Mouse (Mus musculus) left cerebral cortex, postnatal 25 days (tissue): Measurements from ENCODE around the gene Zc3h8. TPM values are rescaled to one million over a fixed set of nuclear protein-coding genes. Genes with fewer than 3 reads are reported as not detected.

Experiments used
- DNase-seq, 2 experiments: peaks; one replicate each; pipeline ENCODE4 v3.0.0; 2022; ENCODE audit warnings: low spot score in 2 of 2, mixed read lengths in 1 of 2
- intact Hi-C: fragments of 180-260 bp; cut with DNase I; formaldehyde crosslinking; loops from one replicate; pipeline ENCODE4 v1.15.1; 2025
- microRNA-seq, 2 experiments: library from miRNA; unstranded; fragments of <30 nt; microRNA quantifications; one replicate each; pipeline ENCODE4 v1.2.0; 2022
- total RNA-seq, 2 experiments: library from RNA; stranded (reverse); gene quantifications; 2 replicates each; pipeline ENCODE4 v1.2.3; 2021

The Zc3h8 gene
- total RNA-seq, 2 experiments from 2014 or later = 5.9 to 8.0 TPM

DNA sequence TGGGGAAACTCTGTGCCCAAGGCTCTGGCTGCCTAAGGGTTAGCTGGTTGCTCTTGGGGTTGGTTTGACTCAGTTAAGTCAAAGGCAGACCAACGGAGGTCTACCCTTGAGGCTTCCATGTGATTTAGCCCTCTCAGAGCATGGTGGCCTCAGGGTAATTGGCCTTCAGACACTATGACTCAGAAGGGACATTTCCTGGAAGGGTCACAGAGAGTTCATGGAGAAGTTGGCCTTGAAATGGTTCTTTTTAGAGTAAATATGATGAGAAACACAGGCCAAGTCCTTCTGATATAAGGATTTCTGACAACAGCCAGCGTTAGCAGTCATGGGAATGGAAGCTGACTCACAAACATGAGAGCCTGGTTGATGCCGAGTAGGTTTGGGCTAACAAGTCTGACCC lies 40.2 kb downstream of the Zc3h8 start:
- intact Hi-C loops = no loop called here
- no peak for DNase-seq

DNA sequence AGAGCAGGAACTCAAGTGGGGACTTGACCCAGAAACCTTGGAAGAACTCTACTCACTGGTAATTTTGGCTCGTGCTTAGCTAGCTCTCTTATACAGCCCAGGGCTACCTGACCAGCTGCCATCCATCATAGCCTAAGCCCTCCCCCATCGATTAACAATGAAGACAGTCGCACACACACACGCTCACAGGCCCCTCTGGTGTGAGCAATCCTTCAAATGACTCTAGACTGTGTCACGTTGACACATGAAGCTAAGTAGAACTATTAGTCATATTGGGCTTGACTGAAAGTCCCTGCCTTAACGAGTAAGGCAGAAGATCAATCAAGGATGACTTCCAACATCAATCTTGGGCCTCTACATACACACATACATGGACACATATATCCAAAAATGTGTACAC lies 41.0 kb downstream of the Zc3h8 start:
- DNase-seq = no peak
- intact Hi-C loops = no loop called here

DNA sequence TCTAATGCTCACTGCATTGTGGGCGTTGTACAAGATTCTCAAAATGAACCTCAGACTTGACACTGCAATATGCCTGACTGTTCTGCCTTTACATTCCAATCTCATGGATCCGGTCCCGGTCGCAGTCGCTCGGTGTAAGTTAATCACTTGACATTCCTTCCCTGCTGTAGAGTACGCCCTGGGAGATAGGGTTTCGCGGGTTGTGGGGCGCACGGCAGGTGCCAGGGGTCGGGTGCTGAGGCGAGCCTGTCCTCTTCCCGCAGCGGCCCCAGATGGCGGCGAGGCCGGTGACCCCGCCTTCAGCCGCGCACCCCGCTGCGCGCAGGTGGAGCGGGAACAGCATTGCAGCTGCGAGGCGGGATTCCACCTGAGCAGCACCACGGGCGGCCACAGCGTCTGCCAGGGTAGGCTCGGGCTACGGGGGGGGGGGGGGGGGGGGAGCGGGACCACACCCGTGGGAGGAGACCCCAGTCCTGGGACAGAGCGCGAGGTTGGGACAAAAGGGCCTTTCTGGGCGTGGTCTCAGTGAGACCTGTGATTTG lies 51.6 kb downstream of the Zc3h8 start:
- no peak for DNase-seq
- intact Hi-C loops = no loop called here

DNA sequence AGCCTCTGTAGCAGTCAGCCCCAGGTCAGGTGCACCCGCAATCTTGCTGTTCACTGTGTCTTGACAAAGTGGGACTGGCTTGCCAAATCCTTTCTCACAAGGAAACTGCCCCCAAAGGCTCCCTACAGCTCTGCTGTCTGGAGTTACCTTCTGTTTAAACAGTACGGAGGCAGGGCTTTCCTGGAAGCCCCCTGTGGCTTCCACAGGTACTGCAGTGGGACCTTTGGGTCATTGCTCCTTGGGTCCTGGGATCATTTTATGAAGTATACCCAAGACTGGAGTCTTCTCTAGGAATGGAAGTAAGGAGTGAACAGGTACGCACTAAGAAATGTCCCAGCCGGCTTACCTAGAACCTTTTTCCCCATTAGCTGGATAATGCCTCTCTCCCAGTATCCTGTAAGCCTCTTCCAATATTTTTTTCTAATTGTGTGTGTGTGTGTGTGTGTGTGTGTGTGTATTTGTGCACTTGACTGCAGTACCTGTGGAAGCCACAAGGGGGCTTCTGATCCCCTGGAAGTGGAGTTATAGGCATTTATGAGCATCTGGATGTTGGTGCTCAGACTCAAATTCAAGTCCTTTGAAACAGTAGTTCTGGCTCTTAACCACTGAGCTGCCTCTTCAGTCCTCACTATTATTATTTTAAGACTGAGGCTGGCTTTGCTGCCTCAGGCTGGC lies 53.1 kb downstream of the Zc3h8 start:
- no peak for DNase-seq
- intact Hi-C loops = no loop called here

DNA sequence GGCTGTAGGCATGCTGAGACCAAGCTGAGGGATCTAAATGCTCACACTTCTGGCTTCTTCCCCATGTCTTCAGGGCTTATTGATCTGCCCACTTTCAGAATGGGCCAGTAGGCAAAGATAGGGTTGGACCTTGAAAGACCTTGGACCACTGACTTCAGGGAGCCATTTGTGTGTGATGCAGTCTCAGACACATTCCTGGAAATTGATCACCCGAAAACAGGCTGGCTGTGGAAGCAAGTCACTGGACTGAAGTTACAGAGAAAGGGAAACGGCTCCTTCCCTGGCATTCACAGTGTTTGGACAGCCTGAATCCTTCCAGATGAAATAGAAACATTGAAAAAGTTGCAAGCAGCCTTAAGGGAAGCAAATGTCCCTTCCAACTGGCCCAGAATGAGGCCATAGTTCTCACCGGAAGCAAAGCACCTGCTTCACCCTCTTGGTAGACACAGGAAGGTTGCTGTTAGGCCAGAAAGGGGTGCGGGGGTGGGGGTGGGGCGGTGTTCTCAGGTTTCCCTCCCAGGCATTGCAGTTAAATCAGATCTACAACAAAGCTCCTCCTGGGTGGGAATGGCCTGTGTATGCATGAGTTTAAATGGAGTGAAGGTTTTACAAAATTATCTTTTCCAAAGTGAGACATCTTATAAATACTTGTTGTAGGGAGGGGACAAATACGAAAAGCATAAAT lies 55.9 kb downstream of the Zc3h8 start:
- intact Hi-C loops = no loop called here
- DNase-seq = no peak

DNA sequence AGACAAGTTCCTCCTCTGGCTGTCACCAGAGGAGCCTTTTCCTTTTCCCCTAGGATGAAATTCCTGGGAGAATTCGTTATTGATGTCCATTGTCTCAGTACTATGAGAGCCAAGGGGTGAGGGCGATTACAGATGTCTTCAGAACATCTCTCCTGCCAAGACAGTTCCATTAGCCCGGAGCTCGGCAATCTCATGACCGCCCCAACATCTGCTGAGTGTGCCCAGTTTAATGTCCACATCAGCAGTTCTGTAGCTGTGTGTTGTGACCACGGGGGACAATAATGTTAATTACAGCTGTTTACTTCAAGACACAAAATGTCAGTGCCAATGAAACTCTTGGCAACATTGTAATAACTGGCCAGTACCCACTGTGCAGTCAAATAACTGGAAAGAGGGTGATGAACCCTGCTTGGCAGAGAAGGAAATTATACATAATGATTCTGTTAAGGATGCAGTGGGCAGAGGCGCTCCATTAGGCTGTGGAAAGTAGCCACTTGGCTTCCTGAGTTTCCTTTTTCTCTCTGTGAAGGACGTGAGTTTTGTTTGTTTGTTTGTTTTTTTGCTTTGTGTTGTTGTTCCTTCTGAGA lies 58.6 kb downstream of the Zc3h8 start:
- intact Hi-C loops = no loop called here
- DNase-seq = no peak

DNA sequence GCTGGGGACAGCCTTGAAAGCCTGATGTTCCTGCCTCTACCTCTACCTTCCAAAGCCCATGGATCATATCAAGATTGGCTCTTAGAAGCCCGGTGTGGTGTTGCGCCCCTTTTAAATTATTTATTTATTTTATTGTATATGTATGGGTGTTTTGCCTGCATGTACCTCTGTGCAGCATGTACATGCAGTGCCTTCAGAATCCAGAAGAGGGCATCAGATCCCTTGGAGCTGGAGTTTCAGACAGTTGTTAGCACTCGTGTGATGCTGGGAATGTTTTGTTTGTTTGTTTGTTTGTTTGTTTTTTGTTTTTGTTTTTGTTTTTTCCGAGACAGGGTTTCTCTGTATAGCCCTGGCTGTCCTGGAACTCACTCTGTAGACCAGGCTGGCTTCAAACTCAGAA lies 62.6 kb downstream of the Zc3h8 start:
- no peak for DNase-seq
- intact Hi-C loops = no loop called here

Small RNA genes within 50 kb of the gene (microRNA-seq; reads per million reads assigned to microRNA genes)
- 0 reads per million in 2 experiments for gene Gm22859

Other genes starting within 250 kb of the Zc3h8 start
- gene Mertk, start 245.1 kb downstream of the Zc3h8 start, total RNA-seq = 10 to 100 TPM; 32.3 to 36.8 TPM
- gene Tmem87b, start 126.0 kb downstream of the Zc3h8 start, total RNA-seq = 10 to 100 TPM; 34.9 to 35.7 TPM
- gene Fbln7, start 81.1 kb downstream of the Zc3h8 start, total RNA-seq = 1 to 10 TPM; 2.2 to 2.9 TPM
- 10 to 100 TPM; 15.0 to 16.0 TPM for gene Zc3h6, start 23.3 kb upstream of the Zc3h8 start, total RNA-seq
- 1 to 10 TPM; 4.7 to 5.3 TPM for gene Gm10762, start 23.6 kb upstream of the Zc3h8 start, total RNA-seq
- gene Vinac1, start 104.1 kb upstream of the Zc3h8 start, total RNA-seq = under 1 TPM; 0.14 to 0.27 TPM
- 10 to 100 TPM; 65.7 to 74.0 TPM for gene Ttl, start 121.9 kb upstream of the Zc3h8 start, total RNA-seq
- gene Polr1b, start 156.9 kb upstream of the Zc3h8 start, total RNA-seq = 10 to 100 TPM; 17.8 to 22.1 TPM
- gene Chchd5, start 185.6 kb upstream of the Zc3h8 start, total RNA-seq = 10 to 100 TPM; 10.9 to 11.3 TPM